Mouse (Mus musculus) ES-Bruce4 (cell line): ENCODE results near the gene Muc5ac.

ENCODE experiments used
- CTCF ChIP-seq: IDR thresholded peaks from one replicate; pipeline ENCODE4 v1.8.1; 2011; ENCODE audit warnings: low read depth, low read length
- EP300 ChIP-seq: IDR thresholded peaks from 2 replicates; pipeline ENCODE4 v1.6.1; 2011; ENCODE audit warnings: low read depth, low read length; ENCODE audit not compliant: insufficient read depth
- POLR2A ChIP-seq: IDR thresholded peaks from one replicate; pipeline ENCODE4 v1.8.1; 2011; ENCODE audit warnings: low read length; ENCODE audit not compliant: insufficient read depth

- peak; percentile 35 for TF ChIP-seq CTCF
- TF ChIP-seq EP300, result no peak
- TF ChIP-seq POLR2A, result no peak
These were observed 32.9 kb upstream of the Muc5ac start for GRCm38 (mm10) chr7:141755831-141756230.
